Mouse (Mus musculus) thymus, postnatal 14 days (tissue): ENCODE measurements around the gene Cdkl3.

Source experiments
- DNase-seq: peaks from one replicate; pipeline ENCODE4 v3.0.0; 2021

The Cdkl3 gene

DNA sequence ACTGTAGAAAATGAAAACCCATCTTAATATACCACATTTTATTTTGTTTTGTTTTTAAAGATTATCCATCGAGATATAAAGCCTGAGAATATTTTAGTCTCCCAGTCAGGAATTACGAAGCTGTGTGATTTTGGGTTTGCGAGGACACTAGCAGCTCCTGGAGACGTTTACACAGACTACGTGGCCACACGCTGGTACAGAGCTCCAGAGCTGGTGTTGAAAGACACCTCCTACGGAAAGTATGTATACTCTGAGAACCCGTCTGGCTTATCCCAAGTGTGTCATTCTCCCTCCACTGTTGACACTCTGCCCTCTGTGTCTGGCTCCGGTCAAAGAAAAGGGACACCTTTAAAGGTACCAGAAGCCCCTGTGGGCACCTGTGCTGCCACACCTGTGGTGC is 14.2 kb downstream of the Cdkl3 start:
- DNase-seq = no peak

DNA sequence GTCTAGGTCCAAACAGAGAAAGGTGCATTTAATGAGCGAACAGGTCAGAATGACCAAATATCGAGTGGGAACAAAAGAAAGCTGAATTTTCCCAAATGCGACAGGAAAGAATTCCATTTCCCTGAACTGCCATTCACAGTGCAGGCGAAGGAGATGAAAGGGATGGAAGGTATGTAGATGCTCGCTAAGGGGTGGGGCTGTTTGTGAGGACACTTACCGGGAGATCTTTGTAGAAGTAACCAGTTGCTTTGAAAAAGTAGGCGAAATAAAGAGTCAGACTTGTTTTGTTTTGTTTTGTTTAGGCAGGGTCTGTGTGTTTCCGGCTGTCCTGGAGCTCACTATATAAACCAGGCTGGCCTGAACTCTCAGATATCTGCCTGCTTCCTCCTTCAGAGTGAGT is 28.3 kb downstream of the Cdkl3 start:
- no peak for DNase-seq

DNA sequence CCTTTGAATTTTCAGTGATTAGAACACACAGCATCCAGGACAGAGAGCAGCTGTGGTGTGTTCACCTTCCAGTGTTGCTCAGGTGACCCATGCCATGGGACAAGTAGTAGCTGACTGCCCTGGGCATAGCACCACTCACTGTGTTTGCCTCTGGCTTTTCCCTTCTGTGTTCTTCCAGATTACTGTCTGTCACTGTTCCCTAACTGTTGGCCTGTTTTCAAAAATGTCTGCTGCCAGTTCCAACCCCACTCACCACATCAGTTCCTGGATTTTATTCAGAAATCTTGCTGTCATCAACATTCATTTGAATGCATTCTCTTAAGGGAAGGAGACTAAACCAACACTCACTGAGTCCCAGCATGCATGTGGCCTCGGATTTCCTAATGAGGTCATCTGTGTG is 29.9 kb downstream of the Cdkl3 start:
- no peak for DNase-seq

DNA sequence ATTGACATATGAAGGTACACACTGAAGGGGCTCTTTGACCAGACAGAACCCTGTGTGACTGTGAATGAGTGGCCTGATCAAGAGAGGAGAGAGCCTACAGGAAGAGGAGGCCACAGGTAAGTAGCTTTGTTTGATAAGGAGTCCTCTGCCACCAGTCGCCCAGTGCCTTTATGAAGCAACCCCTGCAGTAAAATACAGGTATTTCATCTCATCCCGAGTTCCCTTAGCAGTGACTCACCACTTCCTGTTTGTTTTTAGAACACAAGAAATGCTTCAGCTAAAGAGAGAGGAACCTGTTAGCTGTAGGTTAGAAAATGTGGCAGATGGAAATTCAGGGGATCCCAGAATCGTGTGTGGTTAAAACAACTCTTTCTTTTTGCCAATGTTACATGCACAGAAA is 31.9 kb downstream of the Cdkl3 start:
- peak; percentile 45 for DNase-seq

DNA sequence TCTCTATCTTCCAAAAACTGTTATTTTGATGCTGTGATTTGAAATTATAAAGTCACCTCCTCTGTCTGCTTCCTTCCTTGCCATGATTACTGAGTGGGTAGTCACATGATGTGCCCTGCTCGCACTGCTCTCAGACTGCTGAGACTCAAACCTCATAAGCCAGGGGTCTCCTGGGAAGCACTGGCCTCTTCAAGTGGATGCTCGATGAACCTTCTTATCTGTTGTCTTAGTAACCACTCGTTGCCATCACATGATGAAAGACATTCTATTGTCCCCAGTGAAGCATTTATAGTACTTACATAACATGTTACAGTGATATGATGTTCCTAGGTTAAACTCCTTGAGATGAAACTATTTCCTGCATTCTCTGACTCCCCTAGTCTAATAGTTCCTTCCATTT is 33.6 kb downstream of the Cdkl3 start:
- DNase-seq = no peak

DNA sequence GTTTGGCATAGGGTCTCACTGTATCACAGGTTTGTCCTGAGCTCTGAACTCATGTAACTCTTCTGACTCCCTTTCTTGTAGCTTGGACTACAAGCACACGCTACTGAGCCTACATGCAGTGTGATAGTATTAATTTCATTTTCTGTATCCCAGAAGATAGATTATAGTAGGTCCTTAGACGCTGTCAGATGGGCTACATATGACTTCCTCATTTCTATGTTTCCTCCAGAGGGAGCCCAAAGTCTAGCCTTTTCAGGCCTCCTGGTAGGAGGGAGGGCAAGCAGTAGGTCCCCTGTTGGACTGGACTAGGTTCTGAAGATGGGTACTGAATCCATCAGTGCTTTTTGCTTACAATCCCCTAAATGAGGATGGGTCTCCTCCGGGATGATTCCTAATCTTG is 39.2 kb downstream of the Cdkl3 start:
- DNase-seq = no peak

DNA sequence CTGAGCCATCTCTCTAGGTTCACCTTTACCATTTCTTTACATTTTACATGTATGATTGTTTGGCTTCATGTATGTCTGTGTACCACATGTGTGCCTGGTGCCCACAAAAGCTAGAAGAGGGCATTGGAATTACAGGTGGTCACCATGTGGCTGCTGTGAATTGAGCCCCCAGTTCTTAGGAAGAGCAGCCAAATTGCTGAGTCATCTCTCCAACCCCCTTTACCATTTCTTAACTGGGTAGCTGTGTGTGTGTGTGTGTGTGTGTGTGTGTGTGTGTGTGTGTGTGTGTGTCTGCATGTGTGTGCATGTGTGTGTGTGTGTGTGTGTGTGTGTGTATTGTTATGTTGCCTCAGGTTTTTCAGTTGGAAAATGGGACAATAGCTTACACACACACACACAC is 40.1 kb downstream of the Cdkl3 start:
- no peak for DNase-seq

DNA sequence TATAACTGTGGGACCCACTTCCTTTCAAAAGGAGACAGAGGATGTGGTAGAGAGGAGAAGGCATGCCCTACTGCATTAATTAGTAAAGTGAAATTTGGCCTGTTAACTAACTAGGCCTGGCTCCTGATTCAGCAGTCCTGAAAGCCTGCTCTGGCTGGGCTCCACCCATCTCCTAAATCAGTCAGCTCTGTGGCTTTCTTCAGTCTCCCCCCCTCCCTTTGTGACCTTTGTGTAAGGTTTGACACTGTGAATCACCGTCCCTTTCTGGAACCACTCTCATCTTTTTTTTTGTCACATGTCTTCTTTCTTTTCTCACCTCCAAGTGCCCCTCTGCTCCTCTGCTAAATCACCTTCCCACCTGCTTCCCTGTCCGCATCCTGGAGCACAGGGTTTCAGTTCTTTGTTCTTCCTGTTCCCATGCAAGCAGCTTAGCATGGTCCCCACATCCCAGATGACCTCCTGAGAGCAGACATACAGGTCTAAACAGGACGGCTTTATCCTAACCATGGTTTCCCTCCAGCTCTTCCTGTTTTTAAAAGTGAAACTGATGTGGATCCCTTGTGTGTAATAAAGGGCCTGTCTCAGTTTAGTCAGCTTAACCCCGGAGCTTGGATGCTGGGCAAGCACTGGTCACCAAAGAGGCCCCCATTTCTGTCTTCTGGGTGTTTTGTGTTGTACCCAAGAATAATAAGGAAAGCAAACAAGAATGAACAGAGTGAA is 42.6 kb downstream of the Cdkl3 start:
- DNase-seq = peak; percentile 22

DNA sequence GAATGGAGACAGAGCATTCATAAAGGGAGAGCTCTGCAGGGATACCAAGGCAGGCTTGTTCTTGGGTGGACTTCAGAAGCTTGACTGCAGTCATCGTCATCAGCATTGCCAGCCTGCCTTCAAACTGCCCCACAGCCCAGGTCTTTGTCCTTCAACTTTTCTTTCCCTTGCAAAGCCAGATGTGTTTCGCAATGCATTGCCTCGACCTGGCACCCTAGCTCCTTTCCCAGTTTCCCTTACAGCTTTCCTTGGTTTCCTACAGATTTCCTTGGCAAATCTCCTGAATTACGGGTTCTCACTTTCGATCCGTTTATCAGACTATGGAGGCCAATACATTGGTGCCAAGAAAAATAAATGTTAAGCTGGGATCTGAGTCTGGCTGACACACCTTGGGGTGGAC is 49.4 kb downstream of the Cdkl3 start:
- DNase-seq = no peak

DNA sequence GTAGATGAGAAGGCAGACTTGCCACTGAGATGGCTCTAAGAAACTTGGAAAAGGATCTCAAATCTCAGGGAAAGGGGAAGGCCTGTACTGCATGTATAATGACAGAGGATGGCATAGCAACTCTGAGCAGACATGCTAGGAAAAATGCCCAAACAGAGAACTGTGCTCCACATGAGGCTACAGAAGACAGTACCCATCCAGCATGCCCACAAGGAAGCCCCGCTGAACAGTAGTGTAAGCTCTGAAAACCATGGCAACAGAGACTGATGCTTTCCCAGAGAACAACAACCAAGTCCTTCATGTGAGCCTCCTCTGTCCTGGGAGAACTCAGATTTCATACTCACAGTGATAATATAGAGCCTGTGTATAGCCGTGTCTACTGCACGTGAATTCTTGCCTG is 50.7 kb downstream of the Cdkl3 start:
- no peak for DNase-seq

DNA sequence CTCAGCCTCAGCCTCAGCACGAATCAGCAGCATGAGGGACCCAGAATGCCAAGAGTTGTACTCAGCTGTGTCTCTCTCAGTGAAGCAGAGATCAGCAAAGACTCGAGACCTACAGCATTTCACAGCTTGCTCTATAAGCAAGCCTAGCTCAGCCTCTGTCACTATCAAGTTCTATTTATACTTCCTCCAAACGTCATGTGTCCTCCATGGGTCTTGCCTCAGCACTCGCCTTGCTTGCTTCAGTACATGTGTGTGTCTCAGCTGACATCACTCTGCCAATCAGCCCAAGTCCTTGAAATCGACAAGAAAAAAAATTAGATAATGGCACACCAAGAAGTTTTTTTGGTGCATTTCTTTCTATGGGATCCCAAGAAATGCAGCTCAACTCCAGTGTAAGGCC is 52.2 kb downstream of the Cdkl3 start:
- DNase-seq = no peak

DNA sequence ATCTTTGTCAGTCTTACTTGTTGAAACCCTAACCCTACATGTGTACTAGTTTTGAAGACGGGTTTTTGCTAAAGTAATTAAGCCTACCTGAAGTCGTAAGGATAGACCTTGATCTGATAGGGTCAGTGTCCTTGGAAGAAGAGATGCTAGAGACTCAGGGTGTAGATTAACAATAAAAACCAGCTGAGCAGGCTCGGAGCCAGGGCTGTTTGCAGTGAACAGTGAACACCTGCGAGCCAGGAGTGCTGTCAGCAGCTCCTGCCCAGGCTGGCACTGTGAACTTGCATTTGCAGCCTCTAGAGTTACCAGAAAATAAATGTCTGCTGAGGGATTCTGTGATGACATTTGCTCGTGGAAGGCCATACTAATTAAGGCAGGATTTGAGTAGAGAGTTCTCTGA is 55.0 kb downstream of the Cdkl3 start:
- DNase-seq = no peak

DNA sequence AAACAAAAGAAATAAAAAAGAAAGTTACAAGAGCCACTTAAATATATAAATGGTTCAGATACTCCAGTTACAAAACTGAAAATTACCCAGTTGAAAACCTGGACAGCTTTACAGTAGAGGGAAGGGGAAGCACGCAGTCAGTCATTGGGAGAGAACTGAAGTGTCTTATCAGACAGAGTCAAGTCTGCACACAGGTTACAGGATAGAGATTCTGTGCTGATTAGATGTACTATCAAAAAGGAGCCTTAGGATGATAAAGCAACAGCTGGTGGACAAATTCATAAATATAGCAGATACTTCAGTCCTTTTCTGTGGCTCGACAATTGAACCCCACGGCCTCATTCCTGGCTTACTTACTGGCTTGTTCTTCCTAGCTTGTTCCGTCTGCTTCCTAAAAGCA is 56.3 kb downstream of the Cdkl3 start:
- DNase-seq = no peak

DNA sequence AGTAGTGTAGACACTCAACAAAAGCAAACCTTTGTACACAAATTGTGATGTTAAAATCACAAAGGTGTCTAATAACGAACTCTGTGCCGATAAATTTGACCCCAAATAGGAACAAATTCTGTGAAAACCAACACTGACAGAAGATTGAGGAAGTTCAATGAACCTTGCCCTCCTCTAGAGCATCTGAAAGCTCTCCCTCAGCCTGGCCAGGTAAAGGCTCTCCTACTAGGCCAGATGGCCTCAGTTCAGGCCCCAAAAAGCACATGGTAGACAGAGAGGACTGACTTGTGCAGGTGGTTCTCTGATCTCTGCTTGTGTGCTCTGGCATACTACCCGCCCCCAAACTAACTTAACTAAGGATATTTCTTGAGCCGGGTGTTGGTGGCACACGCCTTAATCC is 58.4 kb downstream of the Cdkl3 start:
- DNase-seq = no peak

DNA sequence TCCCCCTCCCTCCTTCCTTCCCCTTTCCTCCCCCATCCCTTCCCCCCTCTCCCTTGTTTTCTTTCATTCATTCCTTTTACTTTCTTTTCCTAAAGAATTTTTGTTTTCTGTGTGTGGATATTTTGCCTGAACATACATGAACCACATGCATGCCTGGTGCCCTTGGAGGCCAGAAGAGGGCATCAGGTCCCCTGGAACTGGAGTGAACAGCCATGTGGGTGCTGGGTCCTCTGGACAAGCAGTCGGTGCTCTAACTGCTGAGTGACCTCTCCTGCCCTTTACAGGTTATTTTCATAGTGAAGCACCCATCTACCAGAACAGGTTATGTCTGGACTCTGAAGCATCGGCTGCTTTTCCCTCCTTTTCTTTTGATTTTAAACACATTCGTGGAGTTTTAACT is 60.4 kb downstream of the Cdkl3 start:
- DNase-seq = peak; percentile 57

DNA sequence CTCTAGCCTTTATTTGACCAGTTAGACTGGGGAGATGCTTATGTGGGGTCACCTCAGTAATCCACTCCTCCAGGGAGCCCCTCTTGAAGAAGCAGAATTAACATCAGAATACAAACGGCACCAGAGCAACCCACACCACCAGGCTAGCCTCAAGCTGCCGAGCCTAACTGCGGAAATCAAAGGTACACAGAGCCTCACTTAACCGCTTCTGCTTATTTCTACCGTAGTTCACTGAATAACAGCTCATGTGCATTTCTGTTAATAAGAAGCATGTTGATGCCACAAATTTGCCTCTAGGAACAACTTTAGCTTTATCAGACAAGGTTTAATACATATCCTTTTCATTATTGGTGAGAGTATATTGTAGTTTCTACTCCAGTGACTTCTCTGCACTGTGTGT is 61.8 kb downstream of the Cdkl3 start:
- peak; percentile 44 for DNase-seq

DNA sequence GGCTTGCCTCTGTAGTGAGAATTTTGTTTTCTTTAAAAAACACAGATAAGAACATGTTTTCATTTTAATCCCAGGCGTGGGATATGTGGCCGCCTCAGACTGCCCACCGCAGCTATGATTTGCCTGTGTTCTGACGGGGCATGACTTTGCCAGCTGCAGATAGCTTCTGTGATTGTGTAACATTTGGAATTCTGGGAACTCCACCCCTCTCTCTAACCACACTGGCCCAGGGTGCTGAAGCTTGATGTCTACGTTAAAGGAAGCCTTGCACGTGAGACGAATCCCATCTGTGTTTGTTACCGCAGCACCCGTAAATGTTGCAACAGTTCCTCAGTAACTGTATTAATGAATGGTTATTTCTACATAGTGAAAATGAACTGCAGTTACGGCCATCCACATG is 67.7 kb downstream of the Cdkl3 start:
- no peak for DNase-seq

DNA sequence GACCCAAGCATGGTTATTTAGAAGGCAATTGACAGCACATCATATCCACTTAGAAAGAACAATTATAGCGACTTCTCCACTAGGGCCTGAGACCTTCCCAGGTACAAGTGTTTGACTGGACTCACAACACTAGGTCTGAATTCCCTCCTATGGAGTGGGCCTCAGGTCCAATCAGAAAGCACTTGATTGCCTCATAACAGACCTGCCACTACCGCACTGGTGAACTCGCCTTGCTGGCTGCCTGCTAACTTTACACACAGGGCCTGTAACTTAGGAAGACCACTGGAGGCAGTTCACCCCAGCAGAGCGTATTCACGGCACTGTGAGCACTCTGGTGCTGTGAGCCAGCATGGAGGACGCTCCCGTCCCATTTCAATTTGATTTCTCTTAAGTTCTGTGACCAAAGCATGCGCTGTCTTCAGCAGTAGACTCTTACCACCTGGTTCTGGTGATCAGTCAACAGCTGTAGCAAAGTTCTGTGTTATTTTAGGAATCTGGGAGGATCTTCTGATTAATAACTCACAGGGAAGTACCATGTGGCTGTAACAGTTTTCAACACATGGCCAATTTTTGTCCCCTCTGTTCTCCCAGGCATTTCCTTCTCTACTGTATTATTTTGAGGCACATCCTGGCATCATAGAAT is 69.6 kb downstream of the Cdkl3 start:
- no peak for DNase-seq

DNA sequence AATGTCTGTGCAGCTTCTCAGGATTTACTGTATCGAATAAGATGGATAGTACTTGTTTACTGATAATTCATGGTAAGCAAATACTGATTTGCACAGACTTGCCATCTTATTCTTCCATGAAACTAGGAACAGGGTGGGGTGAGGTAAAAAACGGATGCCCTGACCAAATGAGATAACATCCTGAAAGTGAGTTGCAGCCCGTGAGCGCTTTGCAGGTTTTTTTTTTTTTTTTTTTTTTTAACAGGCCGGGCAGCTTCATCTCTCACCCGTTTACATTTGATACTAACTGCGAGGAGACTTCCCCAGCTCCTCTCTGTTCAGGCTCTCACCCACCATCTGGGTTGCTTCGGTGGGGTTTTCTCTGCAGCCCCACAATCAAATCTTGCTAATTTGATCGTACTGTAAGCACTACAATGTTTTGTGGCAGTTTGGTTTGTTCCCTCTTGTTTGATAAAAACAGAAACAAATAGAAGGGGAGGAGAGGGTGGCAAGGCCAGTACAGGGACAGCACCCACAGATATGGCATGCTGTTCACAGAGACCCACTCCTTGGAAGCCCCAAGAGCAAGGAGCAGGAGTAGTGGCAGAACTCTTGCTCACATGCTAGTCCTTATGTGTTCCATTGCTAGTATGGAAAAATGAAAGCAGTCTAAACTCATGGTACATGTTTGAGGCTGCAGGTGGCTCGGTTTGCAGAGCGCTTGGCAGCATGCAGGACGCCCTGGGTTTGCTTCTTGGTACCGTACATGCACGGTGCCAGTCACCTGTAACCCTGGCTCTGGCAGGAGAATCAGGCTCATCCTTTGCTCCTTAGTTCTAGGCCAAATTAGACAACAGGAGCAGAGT is 70.8 kb downstream of the Cdkl3 start:
- DNase-seq = peak; percentile 65

DNA sequence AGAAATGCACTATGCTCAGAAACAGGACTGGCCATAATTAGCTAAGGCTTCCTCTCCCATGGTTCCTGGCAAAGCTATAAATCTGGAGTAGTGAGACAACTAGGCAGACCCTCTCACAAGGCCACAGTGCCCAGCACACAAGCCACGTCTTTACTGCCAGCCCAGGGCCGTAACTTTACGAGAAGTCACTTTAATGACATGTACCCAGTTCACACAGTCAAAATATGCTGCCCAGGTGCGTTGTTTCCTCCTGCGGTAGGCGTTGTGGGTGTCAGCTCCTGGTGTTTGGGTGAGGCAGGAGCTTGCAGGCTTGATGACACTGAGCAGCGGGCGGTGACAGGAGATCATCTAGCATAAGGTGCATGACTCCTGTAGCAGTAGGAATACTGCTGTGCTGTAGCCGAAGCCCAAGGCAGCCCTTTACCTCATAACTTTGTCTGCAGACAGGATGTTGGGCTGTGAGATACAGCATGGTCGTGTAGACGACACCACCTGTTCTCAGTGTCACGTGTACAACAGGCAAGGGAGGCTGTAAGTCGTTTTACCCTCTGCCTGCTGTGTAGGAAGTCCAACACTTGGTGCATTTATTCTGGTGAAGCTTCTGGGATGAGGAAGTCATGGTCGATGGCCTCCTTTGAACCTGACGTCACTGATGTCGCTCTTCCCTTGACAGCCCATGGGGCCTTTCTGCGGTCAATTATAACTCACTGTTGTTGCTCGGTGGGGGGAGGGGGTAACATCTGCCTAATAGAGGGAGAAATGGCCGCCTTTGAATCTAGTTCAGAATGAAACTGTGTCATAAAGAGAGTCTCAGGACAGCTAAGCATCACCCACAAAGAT is 72.0 kb downstream of the Cdkl3 start:
- DNase-seq = peak; percentile 77

DNA sequence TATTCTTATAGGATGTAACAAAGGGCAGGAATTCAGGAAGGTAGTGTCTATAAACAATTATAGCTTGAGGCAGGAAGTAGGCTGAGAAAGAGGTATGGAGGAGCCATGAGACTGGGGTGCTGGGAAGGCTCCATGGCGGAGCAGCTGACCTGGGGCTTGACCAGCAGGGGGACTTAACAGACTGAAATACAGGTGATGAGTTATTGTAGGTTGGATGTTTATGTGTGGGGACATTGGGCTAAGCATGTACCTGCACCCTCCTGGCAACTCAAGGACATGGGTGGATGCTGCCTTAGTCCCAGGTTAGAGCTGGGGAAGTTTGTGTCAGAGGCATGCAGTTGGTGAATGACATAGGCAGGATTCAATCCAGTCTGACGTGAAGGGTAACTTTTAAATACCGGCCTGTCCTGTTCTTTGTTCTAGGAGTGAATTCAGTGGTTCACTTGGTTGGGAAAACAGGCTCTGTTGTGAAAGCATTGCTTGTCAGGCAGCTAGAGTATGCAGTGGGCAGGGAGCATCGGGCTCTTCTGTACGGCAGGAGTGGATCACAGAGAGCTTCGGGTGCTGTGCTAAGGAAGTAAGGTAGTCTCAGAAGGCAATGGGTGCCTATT is 72.8 kb downstream of the Cdkl3 start:
- DNase-seq = peak; percentile 30

DNA sequence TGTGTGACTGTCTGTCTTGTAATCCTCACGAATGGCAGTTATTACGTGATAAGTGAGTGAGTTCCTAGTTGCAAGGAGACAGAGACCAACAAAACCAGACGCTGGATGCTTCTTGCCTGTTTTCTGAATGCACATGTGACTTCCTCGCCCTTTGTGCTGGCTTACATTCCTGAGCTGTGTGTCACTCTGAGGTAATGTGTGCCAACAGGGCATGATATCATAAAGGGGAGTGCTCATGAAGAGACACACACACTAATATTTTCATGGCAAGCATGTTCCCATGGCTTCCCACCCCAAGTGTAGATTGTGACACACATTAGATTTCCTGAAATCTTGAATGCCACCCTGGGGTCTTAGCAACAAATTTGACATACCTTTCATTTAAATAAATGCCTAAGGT is 73.9 kb downstream of the Cdkl3 start:
- DNase-seq = no peak

DNA sequence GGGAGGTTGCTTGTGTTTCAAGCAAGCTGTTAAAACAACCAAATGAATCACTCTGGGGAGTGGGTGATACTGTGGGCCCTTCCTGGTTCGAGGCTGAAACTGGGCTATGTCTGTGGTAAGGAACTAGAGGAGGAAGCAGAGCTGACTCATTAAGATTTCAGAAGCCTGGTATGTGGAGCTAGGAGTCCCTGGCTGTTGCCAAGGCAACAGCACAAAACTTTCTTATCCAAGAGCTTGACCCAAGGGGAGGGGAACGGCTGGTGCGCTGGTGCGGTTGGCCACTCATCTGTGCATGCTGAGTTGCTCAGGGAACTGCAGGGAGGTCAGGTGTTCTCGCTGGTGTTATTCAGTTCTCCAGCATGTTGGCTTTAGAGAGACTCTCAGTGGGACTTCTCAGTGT is 76.0 kb downstream of the Cdkl3 start:
- DNase-seq = no peak
